Mouse (Mus musculus) heart, embryonic 13.5 days (tissue): Measurements from ENCODE around the gene Efcab12. TPM values are rescaled to one million over a fixed set of nuclear protein-coding genes. Genes with fewer than 3 reads are reported as not detected.

Source experiments
- ATAC-seq: fragments of 200-750 bp; cut with Nextera tagmentation; 2 replicates; pipeline ENCODE4 v1.8.0; 2017; ENCODE audit warnings: moderate TSS enrichment; ENCODE audit not compliant: insufficient number of reproducible peaks, low FRiP score, low TSS enrichment; ENCODE audit errors: extremely low read depth
- H3K27ac ChIP-seq: fragments of 300-500 bp; sonication (generic); replicated peaks from 2 replicates; pipeline ENCODE4 v1.5.1; 2015; ENCODE audit warnings: moderate library complexity, mild to moderate bottlenecking, inconsistent platforms
- H3K27me3 ChIP-seq: fragments of 300-500 bp; sonication (generic); replicated peaks from 2 replicates; pipeline ENCODE4 v1.6.1; 2015; ENCODE audit warnings: mild to moderate bottlenecking, inconsistent platforms
- H3K36me3 ChIP-seq: fragments of 300-500 bp; sonication (generic); 2 replicates; pipeline ENCODE4 v1.6.1; 2015; ENCODE audit warnings: mild to moderate bottlenecking, inconsistent platforms
- H3K4me1 ChIP-seq: fragments of 300-500 bp; sonication (generic); 2 replicates; pipeline ENCODE4 v1.6.1; 2015; ENCODE audit warnings: inconsistent platforms
- H3K4me2 ChIP-seq: fragments of 300-500 bp; sonication (generic); 2 replicates; pipeline ENCODE4 v1.6.1; 2015; ENCODE audit warnings: inconsistent platforms, mild to moderate bottlenecking, moderate library complexity
- H3K4me3 ChIP-seq: fragments of 300-500 bp; sonication (generic); 2 replicates; pipeline ENCODE4 v1.5.1; 2015; ENCODE audit warnings: moderate library complexity, mild to moderate bottlenecking, inconsistent platforms
- H3K9ac ChIP-seq: fragments of 300-500 bp; sonication (generic); 2 replicates; pipeline ENCODE4 v1.6.1; 2015; ENCODE audit warnings: inconsistent platforms, mild to moderate bottlenecking, moderate library complexity
- H3K9me3 ChIP-seq: fragments of 300-500 bp; sonication (generic); 2 replicates; pipeline ENCODE4 v1.6.1; 2016; ENCODE audit warnings: inconsistent platforms
- WGBS: fragments of 180-500 bp; shearing (Covaris S2); methylation state at CpG from one replicate; pipeline ENCODE4 v1.1.7; 2015; ENCODE audit warnings: mixed read lengths; 5-methylcytosine and 5-hydroxymethylcytosine counted together
- polyA plus RNA-seq: library from polyadenylated mRNA; unstranded; fragments of >200 nt; fragmentation: Nextera tagmentation; extraction: Ambion mirVana; gene quantifications from 2 replicates; pipeline ENCODE4 v1.2.1, GENCODE M21; 2015

Gene Efcab12
- polyA plus RNA-seq, 1 experiment from 2014 or later = 0.53 TPM

GRCm38 (mm10) chr6:115808488-115809231 lies 29.6 kb downstream of the Efcab12 start, which contains the start of gene Rpl32:
Gene Rpl32, minus strand, starts transcription at chr6:115808747.
- Histone ChIP-seq H3K27ac (peak within 1 kb of the TSS; percentile 96), H3K36me3 (peaks cover 39% of the 10 kb centered on the region), H3K27me3 (no peaks in the 10 kb centered on the region), H3K9me3 (no peaks in the 10 kb centered on the region), H3K4me2 (peak within 1 kb of the TSS; percentile 73), H3K4me3 (peak within 1 kb of the TSS; percentile 90), H3K9ac (peak within 1 kb of the TSS; percentile 98), H3K4me1 (peaks cover 31% of the 10 kb centered on the region)
- WGBS = under 1% methylated on average over 47 of the region's 47 CpGs
- ATAC-seq = peak; percentile 32; the same call in 1 of the 2 replicates

GRCm38 (mm10) chr6:115808196-115808487 lies 30.1 kb downstream of the Efcab12 start:
- peak overlapping the region; percentile 73 for H3K4me2 ChIP-seq
- H3K9me3 ChIP-seq = no peaks in the 10 kb centered on the region
- peak overlapping the region; percentile 90 for H3K4me3 ChIP-seq
- no peak for ATAC-seq
- H3K9ac ChIP-seq = peak overlapping the region; percentile 98
- H3K36me3 ChIP-seq = peaks cover 44% of the 10 kb centered on the region
- H3K27ac ChIP-seq = peak overlapping the region; percentile 96
- H3K27me3 ChIP-seq = no peaks in the 10 kb centered on the region
- WGBS = under 1% methylated on average over 22 of the region's 22 CpGs
- H3K4me1 ChIP-seq = peaks cover 30% of the 10 kb centered on the region

GRCm38 (mm10) chr6:115807464-115808195 lies 30.6 kb downstream of the Efcab12 start:
- peaks cover 49% of the 10 kb centered on the region for H3K36me3 ChIP-seq
- H3K27ac ChIP-seq = peak overlapping the region; percentile 96
- H3K4me3 ChIP-seq = peak overlapping the region; percentile 90
- no peaks in the 10 kb centered on the region for H3K9me3 ChIP-seq
- peak overlapping the region; percentile 73 for H3K4me2 ChIP-seq
- H3K27me3 ChIP-seq = no peaks in the 10 kb centered on the region
- ATAC-seq = no peak
- H3K9ac ChIP-seq = peak overlapping the region; percentile 98
- peaks cover 30% of the 10 kb centered on the region for H3K4me1 ChIP-seq
- WGBS = 2% methylated on average over 15 of the region's 15 CpGs

- Histone ChIP-seq H3K9ac (no peak overlapping the region), H3K27ac (no peak overlapping the region), H3K9me3 (no peaks in the 10 kb centered on the region), H3K27me3 (no peaks in the 10 kb centered on the region), H3K4me3 (no peak overlapping the region), H3K4me2 (no peak overlapping the region), H3K4me1 (peaks cover 30% of the 10 kb centered on the region), H3K36me3 (peaks cover 78% of the 10 kb centered on the region)
- 63% methylated on average over 10 of the region's 10 CpGs for WGBS
- no peak for ATAC-seq
These were observed 33.6 kb downstream of the Efcab12 start for GRCm38 (mm10) chr6:115804432-115805192.

- Histone ChIP-seq H3K9ac (no peak overlapping the region), H3K27me3 (no peaks in the 10 kb centered on the region), H3K4me3 (no peak overlapping the region), H3K4me2 (no peak overlapping the region), H3K27ac (no peak overlapping the region), H3K36me3 (peaks cover 87% of the 10 kb centered on the region), H3K9me3 (no peaks in the 10 kb centered on the region), H3K4me1 (peaks cover 30% of the 10 kb centered on the region)
- WGBS = 41% methylated on average over 16 of the region's 16 CpGs
- no peak for ATAC-seq
These were observed 34.5 kb downstream of the Efcab12 start for GRCm38 (mm10) chr6:115803541-115804382.

- Histone ChIP-seq H3K9me3 (no peaks in the 10 kb centered on the region), H3K4me1 (peaks cover 20% of the 10 kb centered on the region), H3K4me3 (no peak overlapping the region), H3K9ac (no peak overlapping the region), H3K36me3 (peaks cover 99% of the 10 kb centered on the region), H3K27me3 (no peaks in the 10 kb centered on the region), H3K27ac (no peak overlapping the region), H3K4me2 (no peak overlapping the region)
- WGBS = 96% methylated on average over 3 of the region's 3 CpGs
- ATAC-seq = no peak
These were observed 36.4 kb downstream of the Efcab12 start for GRCm38 (mm10) chr6:115801811-115802210.

- no peak overlapping the region for H3K4me3 ChIP-seq
- peaks cover 100% of the 10 kb centered on the region for H3K36me3 ChIP-seq
- H3K27me3 ChIP-seq = no peaks in the 10 kb centered on the region
- H3K4me2 ChIP-seq = no peak overlapping the region
- H3K27ac ChIP-seq = no peak overlapping the region
- peaks cover 18% of the 10 kb centered on the region for H3K4me1 ChIP-seq
- 0 out of 2 replicates have a peak overlapping the region, but pooled peaks have one; percentile 28 for H3K9ac ChIP-seq
- 86% methylated on average over 21 of the region's 21 CpGs for WGBS
- no peaks in the 10 kb centered on the region for H3K9me3 ChIP-seq
- no peak for ATAC-seq
These were observed 45.5 kb downstream of the Efcab12 start for GRCm38 (mm10) chr6:115792691-115793215.

- Histone ChIP-seq H3K27ac (no peak overlapping the region), H3K9ac (no peak overlapping the region), H3K4me2 (no peak overlapping the region), H3K36me3 (peaks cover 100% of the 10 kb centered on the region), H3K9me3 (no peaks in the 10 kb centered on the region), H3K4me1 (peaks cover 18% of the 10 kb centered on the region), H3K4me3 (no peak overlapping the region), H3K27me3 (no peaks in the 10 kb centered on the region)
- 64% methylated on average over 34 of the region's 34 CpGs for WGBS
- ATAC-seq = 0 out of 2 replicates have a peak, but pooled peaks have one; percentile 19
These were observed 46.1 kb downstream of the Efcab12 start for GRCm38 (mm10) chr6:115791842-115792686.

- Histone ChIP-seq H3K4me2 (no peak overlapping the region), H3K9ac (no peak overlapping the region; the same call in 1 of the 2 replicates), H3K9me3 (no peaks in the 10 kb centered on the region), H3K36me3 (peaks cover 100% of the 10 kb centered on the region), H3K27ac (no peak overlapping the region), H3K4me1 (peaks cover 18% of the 10 kb centered on the region), H3K27me3 (no peaks in the 10 kb centered on the region), H3K4me3 (no peak overlapping the region)
- 76% methylated on average over 10 of the region's 10 CpGs for WGBS
- ATAC-seq = no peak
These were observed 47.2 kb downstream of the Efcab12 start for GRCm38 (mm10) chr6:115791016-115791415.

GRCm38 (mm10) chr6:115782781-115783180 lies 55.4 kb downstream of the Efcab12 start:
- no peak for ATAC-seq
- WGBS = 80% methylated on average over 3 of the region's 3 CpGs

More at GRCm38 (mm10) chr6:115782781-115783180, 55.4 kb downstream of the Efcab12 start:
- H3K4me3 ChIP-seq = no peak overlapping the region
- no peak overlapping the region for H3K27ac ChIP-seq
- peaks cover 15% of the 10 kb centered on the region for H3K4me1 ChIP-seq
- peaks cover 97% of the 10 kb centered on the region for H3K36me3 ChIP-seq
- peak overlapping the region; percentile 2; the same call in 1 of the 2 replicates for H3K9ac ChIP-seq
- H3K4me2 ChIP-seq = no peak overlapping the region
- no peaks in the 10 kb centered on the region for H3K9me3 ChIP-seq
- H3K27me3 ChIP-seq = no peaks in the 10 kb centered on the region
